Mouse (Mus musculus) small intestine, adult 2 months (tissue): ENCODE measurements at regions not wholly inside any gene's neighbourhood (a gene's known extent, or its start where the extent isn't known, plus 50 kb on each side); places are given as distances from the start of the nearest gene placed in this dataset.

Experiments used
- CTCF ChIP-seq: fragments of 200-500 bp; IDR thresholded peaks from 2 replicates; pipeline ENCODE4 v1.5.1; 2012; ENCODE audit warnings: low read depth, mild to moderate bottlenecking, control low read depth, inconsistent platforms, low read length, moderate library complexity, mixed read lengths; ENCODE audit not compliant: insufficient replicate concordance, insufficient read length; ENCODE audit errors: extremely low read depth
- POLR2A ChIP-seq: fragments of 200-500 bp; IDR thresholded peaks from 2 replicates; pipeline ENCODE4 v1.6.1; 2012; ENCODE audit warnings: low read depth, mild to moderate bottlenecking, control low read depth, inconsistent platforms, low read length, moderate library complexity

DNA sequence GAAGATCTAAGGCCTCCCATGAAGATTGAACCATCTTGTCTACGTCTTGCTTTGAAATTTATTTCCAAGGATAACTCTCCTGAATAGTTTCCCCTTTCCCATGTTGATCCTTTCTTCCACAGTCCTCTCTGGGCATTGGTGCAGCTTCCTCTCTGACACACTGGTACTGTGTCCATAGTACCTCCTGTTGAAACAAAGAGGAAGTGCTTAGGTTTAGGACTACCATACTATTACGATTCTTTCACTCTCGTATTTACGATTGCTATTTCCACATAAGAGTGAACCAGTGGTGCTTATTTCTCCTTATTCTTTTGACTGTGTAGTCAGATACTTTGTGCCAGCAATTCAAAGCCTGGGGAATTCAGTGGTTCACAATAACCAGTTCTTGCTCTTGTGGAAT, 282.2 kb upstream of the Nrp1 start:
- TF ChIP-seq CTCF (no peak), POLR2A (no peak)
